Mouse (Mus musculus) myocyte (in vitro differentiated cells): ENCODE results near the gene Trim62.

Experiments used
- CEBPB ChIP-seq: IDR thresholded peaks from 2 replicates; pipeline ENCODE4 v1.6.1; 2011; ENCODE audit warnings: mild to moderate bottlenecking, moderate library complexity; ENCODE audit not compliant: poor library complexity, insufficient read depth, severe bottlenecking
- E2F4 ChIP-seq: IDR thresholded peaks from one replicate; pipeline ENCODE4 v1.6.1; 2011; ENCODE audit warnings: mild to moderate bottlenecking, control low read depth, moderate library complexity; ENCODE audit not compliant: insufficient read depth
- MAX ChIP-seq: IDR thresholded peaks from one replicate; pipeline ENCODE4 v1.6.1; 2011; ENCODE audit warnings: low read depth, mild to moderate bottlenecking, control low read depth
- MYOD1 ChIP-seq, 3 experiments: IDR thresholded peaks; one replicate each; pipeline ENCODE4 v1.6.1; 2011; ENCODE audit warnings: control low read depth in 2 of 3, low read depth in 2 of 3, mild to moderate bottlenecking in 2 of 3, moderate library complexity in 1 of 3; ENCODE audit not compliant: insufficient read length in 2 of 3, control insufficient read depth in 1 of 3
- POLR2A ChIP-seq: IDR thresholded peaks from one replicate; pipeline ENCODE4 v1.6.1; 2011; ENCODE audit warnings: low read depth, mild to moderate bottlenecking, control low read depth, moderate library complexity; ENCODE audit not compliant: insufficient read length
- POLR2AphosphoS2 ChIP-seq: IDR thresholded peaks from one replicate; pipeline ENCODE4 v1.6.1; 2011; ENCODE audit warnings: low read depth, control low read depth; ENCODE audit not compliant: insufficient read length
- REST ChIP-seq: IDR thresholded peaks from one replicate; pipeline ENCODE4 v1.6.1; 2011; ENCODE audit warnings: mild to moderate bottlenecking, control low read depth, moderate library complexity; ENCODE audit not compliant: insufficient read depth, insufficient read length
- SRF ChIP-seq: IDR thresholded peaks from one replicate; pipeline ENCODE4 v1.6.1; 2011; ENCODE audit warnings: low read depth; ENCODE audit not compliant: control insufficient read depth, insufficient read length
- TCF12 ChIP-seq: IDR thresholded peaks from one replicate; pipeline ENCODE4 v1.6.1; 2011; ENCODE audit warnings: mild to moderate bottlenecking, control low read depth; ENCODE audit not compliant: poor library complexity, insufficient read depth, severe bottlenecking
- TCF3 ChIP-seq: IDR thresholded peaks from one replicate; pipeline ENCODE4 v1.6.1; 2011; ENCODE audit warnings: low read depth, control low read depth; ENCODE audit not compliant: insufficient read length
- USF1 ChIP-seq: IDR thresholded peaks from one replicate; pipeline ENCODE4 v1.6.1; 2011; ENCODE audit warnings: low read depth, mild to moderate bottlenecking, control low read depth, moderate library complexity

DNA sequence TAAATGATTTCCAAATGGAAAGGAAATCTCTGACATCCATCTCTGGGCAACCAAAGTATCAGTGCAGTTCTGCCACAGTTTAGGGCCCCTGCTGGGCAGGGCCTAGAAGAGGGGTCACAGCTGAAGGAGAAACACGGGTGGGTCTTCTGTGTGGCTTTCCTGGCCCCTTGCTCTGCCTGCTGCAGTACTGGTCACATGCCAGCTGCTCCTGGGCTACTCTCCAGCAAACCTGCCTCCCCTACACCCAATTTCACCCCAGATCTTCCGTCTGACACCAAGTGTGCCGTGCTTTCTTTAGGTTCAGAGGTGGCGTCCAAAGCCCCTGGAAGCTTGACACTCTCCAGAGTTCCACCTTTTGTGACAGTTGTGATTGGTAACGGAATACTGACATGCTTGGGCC lies 52.2 kb downstream of the Trim62 start:
- TF ChIP-seq MYOD1 (IDR thresholded peaks at IDR 0.05; ENCODE audit: control insufficient read depth in 1 of 3, insufficient read length in 2 of 3, low read depth in 2 of 3) (no peak), USF1 (no peak), CEBPB (no peak), POLR2A (no peak), MAX (no peak), E2F4 (no peak), TCF3 (no peak), POLR2AphosphoS2 (no peak), TCF12 (no peak), REST (no peak), SRF (no peak)
